Mouse (Mus musculus): ENCODE results near the gene Pear1. TPM values are rescaled to one million over a fixed set of nuclear protein-coding genes. Genes with fewer than 3 reads are reported as not detected.

Gene Pear1
- polyA plus RNA-seq, 1 experiment from 2014 or later: 10.2 TPM

Other genes with a start within 250 kb of the Pear1 start
- 4.2 and 4.9 TPM in 2 replicates for gene Arhgef11, start 206.7 kb downstream of the Pear1 start, polyA plus RNA-seq (2016; fragmentation: Nextera tagmentation; extraction: Ambion mirVana)
- gene Lrrc71, start 75.7 kb downstream of the Pear1 start, polyA plus RNA-seq (2016; fragmentation: Nextera tagmentation; extraction: Ambion mirVana): 0.13 and 0.29 TPM in 2 replicates
- gene Ntrk1, start 29.1 kb downstream of the Pear1 start, polyA plus RNA-seq (2016; fragmentation: Nextera tagmentation; extraction: Ambion mirVana): 0.31 and 0.59 TPM in 2 replicates
- 0.05 TPM in 1 of 2 replicates, not detected in the other for gene Insrr, start 27.4 kb downstream of the Pear1 start, polyA plus RNA-seq (2016; fragmentation: Nextera tagmentation; extraction: Ambion mirVana)
- 0.04 and 0.11 TPM in 2 replicates for gene Sh2d2a, start 22.4 kb upstream of the Pear1 start, polyA plus RNA-seq (2016; fragmentation: Nextera tagmentation; extraction: Ambion mirVana)
- 8.7 and 8.9 TPM in 2 replicates for gene Prcc, start 61.3 kb upstream of the Pear1 start, polyA plus RNA-seq (2016; fragmentation: Nextera tagmentation; extraction: Ambion mirVana)
- gene Hdgf, start 82.0 kb upstream of the Pear1 start, polyA plus RNA-seq (2016; fragmentation: Nextera tagmentation; extraction: Ambion mirVana): 393 and 400 TPM in 2 replicates
- 57.0 and 57.3 TPM in 2 replicates for gene Mrpl24, start 95.2 kb upstream of the Pear1 start, polyA plus RNA-seq (2016; fragmentation: Nextera tagmentation; extraction: Ambion mirVana)
- 51.9 and 52.2 TPM in 2 replicates for gene Isg20l2, start 106.0 kb upstream of the Pear1 start, polyA plus RNA-seq (2016; fragmentation: Nextera tagmentation; extraction: Ambion mirVana)
- 11.1 and 11.4 TPM in 2 replicates for gene Rrnad1, start 106.4 kb upstream of the Pear1 start, polyA plus RNA-seq (2016; fragmentation: Nextera tagmentation; extraction: Ambion mirVana)
- gene Crabp2, start 124.4 kb upstream of the Pear1 start, polyA plus RNA-seq (2016; fragmentation: Nextera tagmentation; extraction: Ambion mirVana): 3.9 and 6.5 TPM in 2 replicates
- 7.2 and 7.3 TPM in 2 replicates for gene Nes, start 146.8 kb upstream of the Pear1 start, polyA plus RNA-seq (2016; fragmentation: Nextera tagmentation; extraction: Ambion mirVana)
- not detected in 2 replicates for gene Bcan, start 175.9 kb upstream of the Pear1 start, polyA plus RNA-seq (2016; fragmentation: Nextera tagmentation; extraction: Ambion mirVana)
- gene Hapln2, start 203.3 kb upstream of the Pear1 start, polyA plus RNA-seq (2016; fragmentation: Nextera tagmentation; extraction: Ambion mirVana): not detected in 2 replicates
- 41.4 and 44.0 TPM in 2 replicates for gene Gpatch4, start 218.8 kb upstream of the Pear1 start, polyA plus RNA-seq (2016; fragmentation: Nextera tagmentation; extraction: Ambion mirVana)
- gene Naxe, start 234.2 kb upstream of the Pear1 start, polyA plus RNA-seq (2016; fragmentation: Nextera tagmentation; extraction: Ambion mirVana): 72.1 TPM in 2 replicates

Data from liver, embryonic 12.5 days (tissue).